Mouse (Mus musculus) thymus, postnatal 0 days (tissue): ENCODE results near the gene Gm49711. TPM values are rescaled to one million over a fixed set of nuclear protein-coding genes. Genes with fewer than 3 reads are reported as not detected.
"Not testable (repeated sequence)": the region's sequence is repeated elsewhere in the genome, so short reads cannot be mapped to it uniquely, and the experiment has no call there.

Source experiments
- DNase-seq: peaks from one replicate; pipeline ENCODE4 v3.0.0-alpha.2; 2015; ENCODE audit warnings: low spot score
- polyA plus RNA-seq: library from polyadenylated mRNA; unstranded; fragments of >200 nt; fragmentation: Nextera tagmentation; extraction: Ambion mirVana; gene quantifications from 2 replicates; pipeline ENCODE4 v1.2.1, GENCODE M21; 2015

Gene Gm49711
- polyA plus RNA-seq, 1 experiment from 2014 or later, result not detected

GRCm38 (mm10) chr16:92177718-92178117 lies 119.6 kb downstream of the Gm49711 start:
- DNase-seq, result no peak

- DNase-seq, result no peak
These were observed 121.2 kb downstream of the Gm49711 start for GRCm38 (mm10) chr16:92179306-92179705.

GRCm38 (mm10) chr16:92183477-92183876 lies 125.4 kb downstream of the Gm49711 start:
- DNase-seq, result no peak

GRCm38 (mm10) chr16:92190603-92191002 lies 132.5 kb downstream of the Gm49711 start:
- DNase-seq, result no peak

GRCm38 (mm10) chr16:92195094-92195493 lies 137.0 kb downstream of the Gm49711 start:
- no peak for DNase-seq

- DNase-seq, result no peak
These were observed 138.7 kb downstream of the Gm49711 start for GRCm38 (mm10) chr16:92196741-92197331.

- no peak for DNase-seq
These were observed 142.5 kb downstream of the Gm49711 start for GRCm38 (mm10) chr16:92200615-92201014.

GRCm38 (mm10) chr16:92203599-92203998 lies 145.5 kb downstream of the Gm49711 start:
- no peak for DNase-seq

- DNase-seq, result no peak
These were observed 151.2 kb downstream of the Gm49711 start for GRCm38 (mm10) chr16:92209291-92209781.

- DNase-seq, result not testable (repeated sequence)
These were observed 152.2 kb downstream of the Gm49711 start for GRCm38 (mm10) chr16:92210316-92210715.

GRCm38 (mm10) chr16:92213911-92214310 lies 155.8 kb downstream of the Gm49711 start:
- not testable (repeated sequence) for DNase-seq

- no peak for DNase-seq
These were observed 157.7 kb downstream of the Gm49711 start for GRCm38 (mm10) chr16:92215599-92216390.

- DNase-seq, result no peak
These were observed 162.6 kb downstream of the Gm49711 start for GRCm38 (mm10) chr16:92220754-92221153.

- DNase-seq, result no peak
These were observed 170.3 kb downstream of the Gm49711 start for GRCm38 (mm10) chr16:92228332-92228919.

- DNase-seq, result no peak
These were observed 172.4 kb downstream of the Gm49711 start for GRCm38 (mm10) chr16:92230476-92230931.

- no peak for DNase-seq
These were observed 176.4 kb downstream of the Gm49711 start for GRCm38 (mm10) chr16:92234530-92234929.

- DNase-seq, result no peak
These were observed 177.1 kb downstream of the Gm49711 start for GRCm38 (mm10) chr16:92235222-92235621.

Other genes starting within 250 kb of the Gm49711 start
- 119 and 133 TPM in 2 replicates for gene Mrps6, start within 50 bp of the Gm49711 start, polyA plus RNA-seq
- gene Slc5a3, start within 50 bp of the Gm49711 start, polyA plus RNA-seq, result 1.5 and 2.4 TPM in 2 replicates
- gene Kcne2, start 234.1 kb downstream of the Gm49711 start, polyA plus RNA-seq, result 0.13 TPM in 1 of 2 replicates, not detected in the other
- 157 and 168 TPM in 2 replicates for gene Smim11, start 243.0 kb downstream of the Gm49711 start, polyA plus RNA-seq